Mouse (Mus musculus): Measurements from ENCODE around the gene Dcbld2. TPM values are rescaled to one million over a fixed set of nuclear protein-coding genes. Genes with fewer than 3 reads are reported as not detected.

The Dcbld2 gene
- 0.22 TPM for polyA plus RNA-seq (2017; shearing (Covaris generic))

DNA sequence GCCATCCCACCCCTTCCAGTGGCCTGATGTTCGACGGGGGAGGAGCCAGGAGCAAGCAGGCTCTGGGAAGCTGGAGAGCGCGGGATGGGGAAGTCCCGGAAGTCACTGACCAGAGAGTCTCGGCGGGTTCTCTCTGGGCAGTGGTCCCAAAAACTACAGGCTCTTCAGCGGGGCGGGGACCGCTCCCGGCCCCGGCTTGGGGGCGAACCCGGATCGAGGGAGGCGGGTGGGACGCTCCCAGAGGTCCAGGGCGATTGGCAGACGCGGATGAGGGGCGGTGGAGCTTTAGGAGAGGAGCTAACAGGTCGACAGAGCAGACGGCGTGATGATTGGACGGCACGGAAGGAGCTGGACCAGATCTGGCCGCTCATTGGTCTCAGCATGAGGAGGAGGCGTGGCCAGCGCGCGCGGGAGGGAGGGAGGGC, at the start of gene Dcbld2:
Gene Dcbld2, plus strand, starts transcription at position 382 of the 425 bp plus-strand sequence.

Other genes starting within 250 kb of the Dcbld2 start
- 7.1 TPM for gene St3gal6, start 115.8 kb downstream of the Dcbld2 start, polyA plus RNA-seq (2017; shearing (Covaris generic))
- not detected for gene Gm813, start 208.5 kb downstream of the Dcbld2 start, polyA plus RNA-seq (2017; shearing (Covaris generic))
- not detected for gene E330017A01Rik, start 230.3 kb downstream of the Dcbld2 start, polyA plus RNA-seq (2017; shearing (Covaris generic))

Data from activated CD4-positive, CD25-positive, alpha-beta regulatory T cell, adult 9 weeks (primary cell).